Mouse (Mus musculus): ENCODE measurements around the gene Lhfpl4. TPM values are rescaled to one million over a fixed set of nuclear protein-coding genes. Genes with fewer than 3 reads are reported as not detected.

The Lhfpl4 gene
- polyA plus RNA-seq, 2 experiments: 0.32 to 0.65 TPM

- 85% methylated on average over 8 of the region's 8 CpGs for WGBS
- no peak for TF ChIP-seq POLR2A (IDR thresholded peaks at IDR 0.05; ENCODE audit: borderline replicate concordance, extremely low read depth, insufficient read depth, insufficient read length)
- Histone ChIP-seq H3K4me2 (replicated peaks; ENCODE audit: low read depth, low read length, severe bottlenecking) (no peak overlapping the region), H3K27ac (replicated peaks; ENCODE audit: low read depth, low read length) (no peak overlapping the region), H3K9me3 (ENCODE audit: control insufficient read depth, low read length) (no peaks in the 10 kb centered on the region), H3K9ac (ENCODE audit: low read depth, low read length, severe bottlenecking) (no peak overlapping the region), H3K4me3 (replicated peaks; ENCODE audit: low read length) (no peak overlapping the region), H3K4me1 (ENCODE audit: control insufficient read depth, insufficient read depth, low read length) (no peaks in the 10 kb centered on the region), H3K27me3 (ENCODE audit: control insufficient read depth, insufficient read depth, low read length) (no peaks in the 10 kb centered on the region), H3K36me3 (ENCODE audit: control insufficient read depth, insufficient read depth, low read length) (no peaks in the 10 kb centered on the region)
- ATAC-seq (ENCODE audit: low FRiP score, low read depth): no peak
- no peak for DNase-seq (ENCODE audit: low spot score)
Measured at GRCm38 (mm10) chr6:113176613-113177012, 18.6 kb downstream of the Lhfpl4 start.

DNA sequence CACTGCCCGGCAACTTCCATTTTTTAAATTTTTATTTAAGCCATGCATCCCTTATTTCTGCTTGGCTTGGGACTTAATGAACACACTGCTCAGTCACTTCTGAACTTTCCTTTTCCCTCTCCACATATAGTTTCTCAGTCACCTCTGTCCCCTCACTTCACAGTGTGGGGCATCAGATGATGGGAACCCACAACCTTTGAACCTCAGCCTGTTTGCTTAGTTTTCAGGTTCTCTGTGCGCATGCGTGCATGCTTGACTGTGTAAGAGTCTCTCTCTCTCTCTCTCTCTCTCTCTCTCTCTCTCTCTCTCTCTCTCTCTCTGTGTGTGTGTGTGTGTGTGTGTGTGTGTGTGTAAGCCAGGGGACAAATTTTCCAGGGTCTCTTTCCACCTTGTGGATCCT is 19.7 kb downstream of the Lhfpl4 start:
- no peak for DNase-seq (ENCODE audit: low spot score)
- TF ChIP-seq POLR2A (IDR thresholded peaks at IDR 0.05; ENCODE audit: borderline replicate concordance, extremely low read depth, insufficient read depth, insufficient read length): no peak
- 88% methylated on average over 3 of the region's 3 CpGs for WGBS

GRCm38 (mm10) chr6:113172568-113172967 is 22.6 kb downstream of the Lhfpl4 start:
- ATAC-seq (ENCODE audit: low FRiP score, low read depth) (no peak), DNase-seq (ENCODE audit: low spot score) (no peak)
- no peaks in the 10 kb centered on the region for H3K9me3 ChIP-seq (ENCODE audit: control insufficient read depth, low read length)
- H3K4me1 ChIP-seq (ENCODE audit: control insufficient read depth, insufficient read depth, low read length): peaks cover under 1% of the 10 kb centered on the region
- no peak overlapping the region for H3K27ac ChIP-seq (replicated peaks; ENCODE audit: low read depth, low read length)
- H3K36me3 ChIP-seq (ENCODE audit: control insufficient read depth, insufficient read depth, low read length): no peaks in the 10 kb centered on the region
- H3K4me2 ChIP-seq (replicated peaks; ENCODE audit: low read depth, low read length, severe bottlenecking): no peak overlapping the region
- TF ChIP-seq POLR2A (IDR thresholded peaks at IDR 0.05; ENCODE audit: borderline replicate concordance, extremely low read depth, insufficient read depth, insufficient read length): no peak
- no peak overlapping the region for H3K9ac ChIP-seq (ENCODE audit: low read depth, low read length, severe bottlenecking)
- H3K4me3 ChIP-seq (replicated peaks; ENCODE audit: low read length): no peak overlapping the region
- WGBS: 31% methylated on average over 1 of the region's 1 CpGs
- no peaks in the 10 kb centered on the region for H3K27me3 ChIP-seq (ENCODE audit: control insufficient read depth, insufficient read depth, low read length)

More for the DNA sequence above, 19.7 kb downstream of the Lhfpl4 start:
- no peak for ATAC-seq (ENCODE audit: low FRiP score, low read depth)
- H3K4me2 ChIP-seq (replicated peaks; ENCODE audit: low read depth, low read length, severe bottlenecking): no peak overlapping the region
- H3K4me1 ChIP-seq (ENCODE audit: control insufficient read depth, insufficient read depth, low read length): no peaks in the 10 kb centered on the region
- no peak overlapping the region for H3K9ac ChIP-seq (ENCODE audit: low read depth, low read length, severe bottlenecking)
- H3K4me3 ChIP-seq (replicated peaks; ENCODE audit: low read length): no peak overlapping the region
- no peak overlapping the region for H3K27ac ChIP-seq (replicated peaks; ENCODE audit: low read depth, low read length)
- H3K27me3 ChIP-seq (ENCODE audit: control insufficient read depth, insufficient read depth, low read length): no peaks in the 10 kb centered on the region
- no peaks in the 10 kb centered on the region for H3K9me3 ChIP-seq (ENCODE audit: control insufficient read depth, low read length)
- H3K36me3 ChIP-seq (ENCODE audit: control insufficient read depth, insufficient read depth, low read length): no peaks in the 10 kb centered on the region

- Histone ChIP-seq H3K4me3 (replicated peaks; ENCODE audit: low read length) (no peak overlapping the region), H3K9me3 (ENCODE audit: control insufficient read depth, low read length) (no peaks in the 10 kb centered on the region), H3K36me3 (ENCODE audit: control insufficient read depth, insufficient read depth, low read length) (no peaks in the 10 kb centered on the region), H3K4me2 (replicated peaks; ENCODE audit: low read depth, low read length, severe bottlenecking) (no peak overlapping the region), H3K4me1 (ENCODE audit: control insufficient read depth, insufficient read depth, low read length) (peaks cover 4% of the 10 kb centered on the region), H3K27me3 (ENCODE audit: control insufficient read depth, insufficient read depth, low read length) (no peaks in the 10 kb centered on the region), H3K27ac (replicated peaks; ENCODE audit: low read depth, low read length) (no peak overlapping the region), H3K9ac (ENCODE audit: low read depth, low read length, severe bottlenecking) (no peak overlapping the region)
- no peak for TF ChIP-seq POLR2A (IDR thresholded peaks at IDR 0.05; ENCODE audit: borderline replicate concordance, extremely low read depth, insufficient read depth, insufficient read length)
- DNase-seq (ENCODE audit: low spot score): no peak
- ATAC-seq (ENCODE audit: low FRiP score, low read depth): no peak
Measured at GRCm38 (mm10) chr6:113172011-113172410, 23.2 kb downstream of the Lhfpl4 start.

DNA sequence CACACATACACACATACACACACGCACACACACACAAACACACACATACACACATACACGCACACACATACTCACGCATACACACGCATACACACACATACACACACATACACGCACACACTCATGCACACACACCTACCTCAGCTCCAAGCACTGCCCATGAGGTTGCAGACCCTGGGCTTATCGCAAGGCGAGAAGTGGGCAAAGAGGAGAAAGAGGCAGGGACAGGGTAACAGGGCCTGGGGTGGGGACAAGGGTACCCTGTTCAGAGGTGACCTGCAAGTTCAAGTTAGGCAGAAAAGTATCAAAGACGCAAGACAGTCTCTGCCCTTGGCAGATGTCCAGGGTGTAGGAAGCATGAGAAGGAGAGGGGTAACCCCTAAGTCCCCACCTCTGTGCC is 24.5 kb downstream of the Lhfpl4 start:
- Histone ChIP-seq H3K27ac (replicated peaks; ENCODE audit: low read depth, low read length) (no peak overlapping the region), H3K4me1 (ENCODE audit: control insufficient read depth, insufficient read depth, low read length) (peaks cover 10% of the 10 kb centered on the region), H3K36me3 (ENCODE audit: control insufficient read depth, insufficient read depth, low read length) (no peaks in the 10 kb centered on the region), H3K9ac (ENCODE audit: low read depth, low read length, severe bottlenecking) (no peak overlapping the region), H3K9me3 (ENCODE audit: control insufficient read depth, low read length) (no peaks in the 10 kb centered on the region), H3K4me3 (replicated peaks; ENCODE audit: low read length) (no peak overlapping the region), H3K27me3 (ENCODE audit: control insufficient read depth, insufficient read depth, low read length) (no peaks in the 10 kb centered on the region), H3K4me2 (replicated peaks; ENCODE audit: low read depth, low read length, severe bottlenecking) (no peak overlapping the region)
- WGBS: 84% methylated on average over 8 of the region's 8 CpGs
- no peak for ATAC-seq (ENCODE audit: low FRiP score, low read depth)
- TF ChIP-seq POLR2A (IDR thresholded peaks at IDR 0.05; ENCODE audit: borderline replicate concordance, extremely low read depth, insufficient read depth, insufficient read length): no peak
- DNase-seq (ENCODE audit: low spot score): no peak

GRCm38 (mm10) chr6:113169852-113170251 is 25.3 kb downstream of the Lhfpl4 start:
- Histone ChIP-seq H3K9me3 (ENCODE audit: control insufficient read depth, low read length) (no peaks in the 10 kb centered on the region), H3K27me3 (ENCODE audit: control insufficient read depth, insufficient read depth, low read length) (no peaks in the 10 kb centered on the region), H3K4me2 (replicated peaks; ENCODE audit: low read depth, low read length, severe bottlenecking) (no peak overlapping the region), H3K9ac (ENCODE audit: low read depth, low read length, severe bottlenecking) (no peak overlapping the region), H3K4me3 (replicated peaks; ENCODE audit: low read length) (no peak overlapping the region), H3K4me1 (ENCODE audit: control insufficient read depth, insufficient read depth, low read length) (peaks cover 10% of the 10 kb centered on the region), H3K36me3 (ENCODE audit: control insufficient read depth, insufficient read depth, low read length) (no peaks in the 10 kb centered on the region), H3K27ac (replicated peaks; ENCODE audit: low read depth, low read length) (no peak overlapping the region)
- 69% methylated on average over 3 of the region's 3 CpGs for WGBS
- no peak for DNase-seq (ENCODE audit: low spot score)
- no peak for TF ChIP-seq POLR2A (IDR thresholded peaks at IDR 0.05; ENCODE audit: borderline replicate concordance, extremely low read depth, insufficient read depth, insufficient read length)
- ATAC-seq (ENCODE audit: low FRiP score, low read depth): no peak

All from limb, embryonic 14.5 days (tissue).